Mouse (Mus musculus): ENCODE data around the gene Rapsn.

DNA sequence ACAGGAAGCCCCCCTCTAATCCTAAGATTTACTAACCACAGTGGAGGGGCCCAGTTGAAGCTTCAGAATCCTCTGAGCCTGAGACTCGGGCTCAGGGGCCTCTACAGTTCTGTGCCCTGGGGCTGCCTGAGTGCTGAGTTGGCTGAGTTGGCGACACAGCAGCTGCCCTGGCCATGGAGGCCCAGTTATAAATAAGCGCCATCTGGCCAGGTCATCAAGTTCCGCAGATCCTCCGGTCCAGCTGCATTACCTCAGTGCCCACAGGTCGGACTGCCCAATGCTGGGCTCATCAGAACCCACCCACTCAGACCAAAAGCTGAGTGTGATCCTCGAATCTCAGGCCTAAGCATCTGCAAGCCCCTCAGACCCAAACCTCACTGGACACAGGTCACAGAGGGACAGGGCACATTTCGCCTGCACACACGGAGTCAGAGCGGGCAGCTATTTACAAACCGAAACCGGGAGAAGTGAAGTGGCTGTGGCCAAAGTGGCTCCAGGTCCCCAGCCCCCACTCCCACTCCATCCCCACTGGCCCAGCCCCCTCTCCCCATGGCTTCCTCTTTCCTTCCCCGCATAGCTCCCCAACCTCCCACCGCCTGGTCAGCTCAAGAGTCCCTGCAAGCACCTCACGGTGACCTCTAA lies 48.9 kb downstream of the Rapsn start:
- TF ChIP-seq CTCF (IDR thresholded peaks at IDR 0.05; ENCODE audit: low read depth) = no peak
- TF ChIP-seq EP300 (IDR thresholded peaks at IDR 0.05; ENCODE audit: low read depth) = no peak
